Mouse (Mus musculus) kidney, postnatal 10 days (tissue): ENCODE measurements around the gene Dock9.
"Not testable (repeated sequence)": the region's sequence is repeated elsewhere in the genome, so short reads cannot be mapped to it uniquely, and the experiment has no call there.

Experiments used
- DNase-seq: peaks from one replicate; pipeline ENCODE4 v3.0.0; 2021; ENCODE audit warnings: mixed read lengths

Gene Dock9

GRCm38 (mm10) chr14:121734217-121734616 is 63.4 kb downstream of the Dock9 start:
- DNase-seq: no peak

GRCm38 (mm10) chr14:121733694-121734093 is 63.9 kb downstream of the Dock9 start:
- DNase-seq: no peak

DNA sequence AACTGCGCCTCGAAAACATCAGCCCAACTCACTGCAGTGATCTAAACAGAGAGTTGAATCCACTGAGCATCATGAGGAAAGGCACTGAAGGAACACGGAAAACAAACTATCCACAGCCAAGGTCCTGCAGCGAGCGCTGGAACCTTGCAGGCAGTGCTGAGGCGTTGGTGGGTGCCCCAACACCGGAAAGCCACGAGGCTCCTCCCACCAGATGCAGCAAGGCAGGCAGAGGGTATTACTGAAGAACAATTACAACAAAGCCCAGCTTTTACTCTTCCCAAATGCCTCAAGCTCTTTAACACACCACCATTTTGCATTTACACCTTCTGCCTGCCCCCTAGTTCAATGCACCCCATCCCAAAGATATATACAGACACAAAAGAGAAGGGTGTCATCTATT is 65.4 kb downstream of the Dock9 start:
- DNase-seq: no peak

- peak; percentile 27 for DNase-seq
Measured at GRCm38 (mm10) chr14:121731688-121732168, 65.9 kb downstream of the Dock9 start.

DNA sequence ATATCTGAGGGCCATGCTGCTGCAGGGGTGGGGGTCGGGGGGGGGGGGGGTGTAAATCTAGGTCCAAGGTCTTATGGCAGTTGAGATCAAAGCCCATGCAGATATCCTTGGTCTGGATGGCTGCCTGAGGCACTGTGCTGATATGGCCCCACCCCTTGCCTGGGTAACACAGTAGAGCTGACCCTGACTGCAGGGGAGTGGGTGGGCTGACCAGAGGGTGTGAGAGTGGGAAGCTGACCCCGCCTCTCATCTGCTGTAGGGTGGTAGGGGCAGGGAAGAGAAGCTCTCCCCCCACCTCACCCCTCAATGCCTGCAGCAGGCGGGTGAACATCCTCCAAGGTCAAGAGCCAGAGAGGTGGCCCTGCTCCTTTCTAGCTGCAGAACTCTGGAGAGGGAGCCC is 66.7 kb downstream of the Dock9 start:
- DNase-seq: no peak

- no peak for DNase-seq
Measured at GRCm38 (mm10) chr14:121727996-121728395, 69.6 kb downstream of the Dock9 start.

- no peak for DNase-seq
Measured at GRCm38 (mm10) chr14:121724501-121724900, 73.1 kb downstream of the Dock9 start.

DNA sequence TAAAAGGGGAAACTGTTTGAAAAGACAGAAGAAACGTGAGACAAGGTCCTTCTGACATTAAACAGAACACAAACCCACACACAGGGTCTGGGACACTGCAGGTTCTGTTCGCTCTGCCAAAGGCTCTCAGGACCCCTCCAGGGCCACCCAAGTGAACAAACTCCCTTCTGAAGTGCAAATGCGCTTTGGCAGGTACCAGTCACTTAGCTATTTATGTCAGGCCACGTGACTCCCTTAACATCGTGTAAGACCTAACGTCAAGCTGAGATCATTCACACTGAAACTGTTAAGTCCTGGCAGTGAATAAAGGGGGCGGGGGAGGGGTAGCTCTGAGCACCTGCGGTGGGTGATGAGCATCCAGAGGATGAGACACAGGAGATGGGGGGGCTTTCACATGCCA is 74.9 kb downstream of the Dock9 start:
- no peak for DNase-seq

DNA sequence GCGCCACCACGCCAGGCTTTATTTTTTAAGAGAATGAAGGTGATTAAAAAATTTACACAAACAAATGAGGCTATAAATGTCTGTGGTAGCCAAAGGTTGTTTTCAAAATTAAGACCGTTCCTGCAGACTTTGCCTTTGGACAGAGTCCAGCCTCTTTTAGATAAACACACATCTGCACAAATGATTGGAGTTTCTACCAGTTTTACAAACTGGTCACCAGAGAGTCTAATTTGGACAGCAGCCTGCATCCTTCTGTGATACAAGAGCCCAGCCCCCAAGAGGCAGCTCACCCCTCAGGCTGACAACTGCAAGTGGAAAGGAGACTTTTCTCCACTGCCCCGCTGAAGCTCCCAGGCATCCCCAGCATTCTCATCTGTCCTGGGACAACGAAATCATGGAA is 76.2 kb downstream of the Dock9 start:
- DNase-seq: no peak

DNA sequence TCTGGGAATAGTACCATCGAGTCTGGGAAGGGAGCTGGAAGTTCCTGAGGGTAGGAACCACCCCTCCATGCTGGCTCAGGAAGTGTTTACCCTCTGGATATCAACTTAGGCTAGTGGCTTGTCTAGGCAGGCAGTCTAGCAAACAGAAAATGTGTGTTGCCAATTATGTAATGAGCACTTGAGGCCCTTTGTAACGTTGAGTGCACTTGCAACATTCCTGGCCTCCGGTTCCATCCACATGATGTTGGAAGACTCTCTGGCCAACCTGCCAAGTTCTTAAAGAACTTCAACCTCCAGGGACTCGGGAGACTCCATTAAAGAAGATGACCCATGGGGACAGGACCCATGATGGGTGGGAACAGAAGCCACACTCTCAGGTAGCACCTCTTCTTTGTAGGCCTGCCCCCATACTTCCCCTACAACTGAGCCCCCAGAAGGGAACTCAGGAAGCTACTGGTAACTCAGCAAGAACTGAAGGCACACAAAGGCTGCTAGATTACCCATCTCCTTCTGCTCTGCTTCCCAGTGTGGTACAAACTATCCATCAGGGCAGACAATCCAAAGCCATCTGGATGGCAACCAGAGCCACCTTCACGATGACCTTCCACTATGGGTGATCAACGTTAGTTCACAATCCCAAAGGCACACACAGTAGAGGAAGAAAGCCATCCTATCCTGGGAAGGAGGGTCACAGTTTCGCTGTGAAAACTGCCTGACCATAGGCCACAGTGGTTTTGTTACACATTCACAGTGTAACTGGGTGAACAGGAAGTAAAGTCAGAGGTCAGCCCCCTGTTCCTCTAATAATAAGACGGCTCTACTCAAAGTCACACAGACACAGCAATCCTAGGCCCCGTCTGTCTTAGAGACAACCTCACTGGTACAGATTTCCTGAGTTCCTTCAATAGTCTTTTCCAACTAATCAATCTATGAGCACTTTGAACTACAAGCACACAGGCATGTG is 77.7 kb downstream of the Dock9 start:
- DNase-seq: no peak

DNA sequence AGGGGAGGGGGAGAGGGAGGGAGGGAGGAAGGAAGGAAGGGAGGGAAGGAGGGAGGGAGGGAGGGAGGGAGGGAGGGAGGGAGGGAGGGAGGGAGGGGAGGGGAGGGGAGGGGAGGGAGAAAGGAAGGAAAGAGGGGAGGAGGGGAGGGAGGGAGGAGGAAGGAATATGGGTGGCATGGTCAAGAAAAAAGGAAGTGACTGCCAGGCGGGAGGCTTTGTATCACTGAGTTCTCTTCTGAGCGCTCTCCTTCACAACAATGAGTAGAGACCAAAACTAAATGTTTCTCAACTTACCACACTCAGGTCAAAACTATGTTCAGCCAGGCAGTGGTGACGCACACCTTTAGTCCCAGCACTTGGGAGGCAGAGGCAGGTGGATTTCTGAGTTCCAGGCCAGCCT is 82.8 kb downstream of the Dock9 start:
- not testable (repeated sequence) for DNase-seq

DNA sequence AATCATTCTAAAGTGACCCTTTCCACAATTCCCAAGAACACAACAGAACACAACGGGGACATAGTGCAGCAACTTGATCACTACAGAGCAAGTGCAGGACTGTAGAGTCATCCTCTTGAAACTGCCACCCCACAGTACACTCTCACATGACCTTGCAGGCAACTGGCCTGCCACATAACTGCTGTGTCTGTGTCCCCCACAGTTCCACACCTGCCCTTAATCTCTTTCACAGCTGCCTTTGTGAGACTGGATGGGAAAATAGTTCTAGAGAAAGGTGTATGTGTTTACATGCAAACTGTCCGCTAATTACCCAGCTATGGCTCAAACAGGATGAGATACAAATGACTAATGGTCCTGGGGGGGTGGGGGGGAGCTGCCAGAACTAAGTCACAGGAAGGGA is 83.4 kb downstream of the Dock9 start:
- no peak for DNase-seq

GRCm38 (mm10) chr14:121713830-121714197 is 83.8 kb downstream of the Dock9 start:
- DNase-seq: no peak

DNA sequence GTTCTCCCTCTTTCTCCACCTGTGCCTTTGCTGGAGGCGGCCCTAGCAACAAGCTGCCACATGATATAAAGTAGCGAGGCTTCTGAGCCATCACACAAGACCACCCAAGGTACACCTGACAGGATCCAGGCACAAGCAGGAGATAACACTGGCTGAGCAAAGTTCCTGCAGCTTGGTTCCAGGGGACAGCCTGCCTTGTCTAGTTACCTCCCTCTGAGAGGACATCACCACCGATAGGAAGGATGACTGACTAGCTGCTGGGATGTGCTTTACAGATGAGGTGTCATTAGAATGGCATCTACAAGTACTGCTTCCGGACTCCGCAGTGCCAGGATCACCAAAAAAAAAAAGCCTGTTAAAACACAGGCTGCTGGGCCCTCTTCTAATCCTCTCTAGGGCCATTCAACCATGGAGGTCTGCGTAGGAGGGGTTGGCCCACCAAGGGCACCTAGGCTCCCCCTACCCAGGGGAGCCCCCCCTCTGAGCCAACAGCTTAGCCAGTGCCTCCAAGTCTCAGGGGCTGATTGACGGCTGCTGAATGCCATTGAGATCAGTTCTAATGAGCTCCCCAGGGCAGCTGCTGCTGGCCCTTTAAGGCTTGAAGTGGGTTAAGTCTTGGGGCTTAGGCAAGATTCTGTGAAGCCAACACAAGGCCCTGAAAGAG is 84.3 kb downstream of the Dock9 start:
- DNase-seq: no peak

GRCm38 (mm10) chr14:121711089-121711826 is 86.4 kb downstream of the Dock9 start:
- no peak for DNase-seq

GRCm38 (mm10) chr14:121710130-121710529 is 87.5 kb downstream of the Dock9 start:
- DNase-seq: no peak

DNA sequence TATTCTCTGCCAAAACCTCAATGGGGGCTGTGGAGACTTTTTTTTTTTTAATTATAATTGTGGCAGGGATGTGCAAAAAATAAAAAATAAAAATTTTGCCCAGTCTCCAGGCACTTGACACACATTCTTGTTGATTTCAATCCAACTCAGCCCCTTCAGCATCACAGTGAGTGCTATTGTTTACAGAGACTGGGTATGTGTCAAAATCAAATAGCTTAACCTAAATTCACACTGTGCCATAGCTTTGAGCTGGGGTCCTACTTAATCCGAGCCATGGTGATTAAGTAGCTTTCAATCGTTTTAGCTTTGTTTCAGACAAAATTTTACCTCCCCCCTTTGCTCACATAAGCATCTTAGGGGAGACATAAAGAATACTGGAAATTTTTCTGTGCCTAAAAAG is 89.4 kb downstream of the Dock9 start:
- no peak for DNase-seq

- no peak for DNase-seq
Measured at GRCm38 (mm10) chr14:121706482-121706901, 91.1 kb downstream of the Dock9 start.

- peak; percentile 42 for DNase-seq
Measured at GRCm38 (mm10) chr14:121705644-121706043, 92.0 kb downstream of the Dock9 start.

DNA sequence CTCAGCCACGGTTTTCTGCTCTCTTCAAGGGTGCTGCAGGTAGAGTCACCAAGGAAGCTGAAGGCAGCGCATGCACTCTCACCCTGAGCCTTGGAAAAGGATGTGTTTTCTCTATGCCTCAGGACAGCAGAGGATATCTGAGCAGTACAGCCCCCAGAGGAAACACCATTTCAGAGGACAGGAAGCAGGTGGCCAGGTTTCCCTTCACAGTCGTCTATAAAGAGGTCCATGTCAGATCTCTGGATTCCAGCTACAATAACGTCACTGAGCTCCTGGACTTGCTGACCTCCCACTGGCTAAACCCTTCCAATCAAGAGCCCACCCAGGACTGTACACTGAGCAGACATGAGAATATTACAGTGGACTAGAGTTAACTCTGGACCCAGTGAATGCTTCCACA is 95.1 kb downstream of the Dock9 start:
- DNase-seq: peak; percentile 36

DNA sequence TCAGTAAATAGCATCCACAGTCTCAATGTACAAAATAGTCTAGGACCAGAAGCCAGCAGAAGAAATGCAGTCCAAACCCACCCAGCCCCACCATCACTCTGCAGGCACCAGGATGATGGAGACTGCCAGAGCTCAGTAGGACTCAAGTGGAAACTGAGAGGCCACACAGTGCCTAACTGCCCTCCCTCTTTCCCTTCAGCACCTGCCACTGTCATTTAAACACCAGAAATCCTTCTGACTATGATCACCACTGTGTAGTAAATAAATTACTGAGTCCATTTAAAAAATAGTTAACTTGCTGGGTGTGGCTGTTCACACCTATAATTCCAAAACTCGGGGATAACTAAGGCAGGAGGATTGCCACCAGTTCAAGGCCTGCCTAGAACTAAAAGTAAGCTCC is 97.6 kb downstream of the Dock9 start:
- no peak for DNase-seq

DNA sequence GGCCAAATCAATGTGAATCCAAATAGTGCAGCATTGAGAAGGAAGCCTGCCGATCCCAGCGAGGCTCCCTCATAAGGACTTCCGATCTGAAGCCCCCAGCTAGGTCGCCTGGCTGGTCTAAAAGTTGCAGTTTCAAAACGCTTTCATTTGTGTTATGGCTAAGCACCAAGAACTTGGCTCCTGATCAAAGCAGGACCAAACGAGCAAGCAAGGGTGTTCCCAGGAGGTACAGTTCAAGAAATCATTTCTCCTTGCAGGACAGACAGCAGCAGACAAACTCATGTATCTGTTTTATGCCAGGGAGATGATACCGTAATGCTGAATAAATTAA is 99.1 kb downstream of the Dock9 start:
- DNase-seq: no peak
